Mouse (Mus musculus): ENCODE measurements around the gene Hook2. TPM values are rescaled to one million over a fixed set of nuclear protein-coding genes. Genes with fewer than 3 reads are reported as not detected.

Hook2 gene
- polyA plus RNA-seq, 2 experiments = 3.2 to 4.3 TPM

- Histone ChIP-seq H3K27me3 (ENCODE audit: control insufficient read depth, insufficient read depth, low read length) (peaks cover 69% of the 10 kb centered on the region), H3K27ac (no peak overlapping the region), H3K9ac (replicated peaks) (no peak overlapping the region), H3K4me3 (ENCODE audit: insufficient read depth in 1 of 2, low read depth in 2 of 2, low read length in 2 of 2) (peak overlapping the region in 1 of 2 experiments; percentile 1; a peak in 2 of 4 replicates), H3K36me3 (replicated peaks; ENCODE audit: control insufficient read depth, insufficient read depth, low read depth) (no peaks in the 10 kb centered on the region), H3K4me1 (replicated peaks; ENCODE audit: control insufficient read depth in 2 of 2, insufficient read depth in 2 of 2, low read length in 1 of 2) (peaks cover 2 to 8% of the 10 kb centered on the region in 2 experiments; a peak in 3 of 4 replicates), H3K9me3 (ENCODE audit: control insufficient read depth, low read length) (no peaks in the 10 kb centered on the region), H3K4me2 (ENCODE audit: low read depth) (peak overlapping the region; percentile 16)
- DNase-seq (ENCODE audit: low read depth in 3 of 3, low spot score in 3 of 3) (no peak), ATAC-seq (ENCODE audit: insufficient read depth) (no peak)
- WGBS (ENCODE audit: insufficient replicate concordance) = 2% methylated on average over 59 of the region's 67 CpGs
- TF ChIP-seq EP300 (IDR thresholded peaks at IDR 0.05; ENCODE audit: low read depth) (no peak), CTCF (IDR thresholded peaks at IDR 0.05; ENCODE audit: low read depth) (no peak)
Observed at GRCm38 (mm10) chr8:84945633-84946527, 44.5 kb upstream of the Hook2 start.

GRCm38 (mm10) chr8:84946528-84947240 is 43.7 kb upstream of the Hook2 start, which contains the start of gene Rtbdn:
Gene Rtbdn, plus strand, starts transcription at chr8:84946991.
- Histone ChIP-seq H3K9ac (replicated peaks) (no peak within 1 kb of the TSS), H3K4me3 (ENCODE audit: insufficient read depth in 1 of 2, low read depth in 2 of 2, low read length in 2 of 2) (peak within 1 kb of the TSS in 1 of 2 experiments; percentile 1; a peak in 2 of 4 replicates), H3K27ac (no peak within 1 kb of the TSS), H3K4me2 (ENCODE audit: low read depth) (peak within 1 kb of the TSS; percentile 16), H3K36me3 (replicated peaks; ENCODE audit: control insufficient read depth, insufficient read depth, low read depth) (no peaks in the 10 kb centered on the region), H3K4me1 (replicated peaks; ENCODE audit: control insufficient read depth in 2 of 2, insufficient read depth in 2 of 2, low read length in 1 of 2) (peaks cover 2 to 8% of the 10 kb centered on the region in 2 experiments; a peak in 3 of 4 replicates), H3K27me3 (ENCODE audit: control insufficient read depth, insufficient read depth, low read length) (peaks cover 66% of the 10 kb centered on the region), H3K9me3 (ENCODE audit: control insufficient read depth, low read length) (no peaks in the 10 kb centered on the region)
- no peak for DNase-seq (ENCODE audit: low read depth in 3 of 3, low spot score in 3 of 3)
- TF ChIP-seq EP300 (IDR thresholded peaks at IDR 0.05; ENCODE audit: low read depth) = no peak
- peak; percentile 59 for TF ChIP-seq CTCF (IDR thresholded peaks at IDR 0.05; ENCODE audit: low read depth)
- ATAC-seq (ENCODE audit: insufficient read depth) = no peak
- 10% methylated on average over 17 of the region's 17 CpGs for WGBS (ENCODE audit: insufficient replicate concordance)

- ATAC-seq (ENCODE audit: insufficient read depth) = no peak
- Histone ChIP-seq H3K27ac (no peak overlapping the region), H3K4me3 (ENCODE audit: insufficient read depth in 1 of 2, low read depth in 2 of 2, low read length in 2 of 2) (no peak overlapping the region), H3K27me3 (ENCODE audit: control insufficient read depth, insufficient read depth, low read length) (peaks cover 66% of the 10 kb centered on the region), H3K9me3 (ENCODE audit: control insufficient read depth, low read length) (no peaks in the 10 kb centered on the region), H3K4me2 (ENCODE audit: low read depth) (no peak overlapping the region), H3K9ac (replicated peaks) (no peak overlapping the region), H3K36me3 (replicated peaks; ENCODE audit: control insufficient read depth, insufficient read depth, low read depth) (no peaks in the 10 kb centered on the region), H3K4me1 (replicated peaks; ENCODE audit: control insufficient read depth in 2 of 2, insufficient read depth in 2 of 2, low read length in 1 of 2) (peaks cover 2 to 8% of the 10 kb centered on the region in 2 experiments; a peak in 3 of 4 replicates)
- no peak for DNase-seq (ENCODE audit: low read depth in 3 of 3, low spot score in 3 of 3)
- TF ChIP-seq EP300 (IDR thresholded peaks at IDR 0.05; ENCODE audit: low read depth) = no peak
- no peak for TF ChIP-seq CTCF (IDR thresholded peaks at IDR 0.05; ENCODE audit: low read depth)
- WGBS (ENCODE audit: insufficient replicate concordance) = 11% methylated on average over 9 of the region's 9 CpGs
Observed at GRCm38 (mm10) chr8:84947241-84947545, 43.2 kb upstream of the Hook2 start.

GRCm38 (mm10) chr8:84949753-84950152 is 40.6 kb upstream of the Hook2 start:
- Histone ChIP-seq H3K27me3 (ENCODE audit: control insufficient read depth, insufficient read depth, low read length) (peaks cover 48% of the 10 kb centered on the region), H3K9ac (replicated peaks) (no peak overlapping the region), H3K9me3 (ENCODE audit: control insufficient read depth, low read length) (no peaks in the 10 kb centered on the region), H3K27ac (no peak overlapping the region), H3K36me3 (replicated peaks; ENCODE audit: control insufficient read depth, insufficient read depth, low read depth) (no peaks in the 10 kb centered on the region), H3K4me1 (replicated peaks; ENCODE audit: control insufficient read depth in 2 of 2, insufficient read depth in 2 of 2, low read length in 1 of 2) (peaks cover 0 to 5% of the 10 kb centered on the region in 2 experiments; a peak in 3 of 4 replicates), H3K4me3 (ENCODE audit: insufficient read depth in 1 of 2, low read depth in 2 of 2, low read length in 2 of 2) (no peak overlapping the region), H3K4me2 (ENCODE audit: low read depth) (no peak overlapping the region)
- TF ChIP-seq CTCF (IDR thresholded peaks at IDR 0.05; ENCODE audit: low read depth) (0 out of 2 replicates have a peak, but pooled peaks have one; percentile 6), EP300 (IDR thresholded peaks at IDR 0.05; ENCODE audit: low read depth) (no peak)
- WGBS (ENCODE audit: insufficient replicate concordance) = 21% methylated on average over 12 of the region's 12 CpGs
- ATAC-seq (ENCODE audit: insufficient read depth) = no peak
- DNase-seq (ENCODE audit: low read depth in 3 of 3, low spot score in 3 of 3) = no peak
